Mouse (Mus musculus) cerebellum, postnatal 36 days (tissue): ENCODE results near the gene Ascl1.

ENCODE experiments used
- DNase-seq, 2 experiments: peaks; one replicate each; pipeline ENCODE4 v3.0.0; 2021 to 2022; ENCODE audit warnings: mixed read lengths in 2 of 2

Gene Ascl1

DNA sequence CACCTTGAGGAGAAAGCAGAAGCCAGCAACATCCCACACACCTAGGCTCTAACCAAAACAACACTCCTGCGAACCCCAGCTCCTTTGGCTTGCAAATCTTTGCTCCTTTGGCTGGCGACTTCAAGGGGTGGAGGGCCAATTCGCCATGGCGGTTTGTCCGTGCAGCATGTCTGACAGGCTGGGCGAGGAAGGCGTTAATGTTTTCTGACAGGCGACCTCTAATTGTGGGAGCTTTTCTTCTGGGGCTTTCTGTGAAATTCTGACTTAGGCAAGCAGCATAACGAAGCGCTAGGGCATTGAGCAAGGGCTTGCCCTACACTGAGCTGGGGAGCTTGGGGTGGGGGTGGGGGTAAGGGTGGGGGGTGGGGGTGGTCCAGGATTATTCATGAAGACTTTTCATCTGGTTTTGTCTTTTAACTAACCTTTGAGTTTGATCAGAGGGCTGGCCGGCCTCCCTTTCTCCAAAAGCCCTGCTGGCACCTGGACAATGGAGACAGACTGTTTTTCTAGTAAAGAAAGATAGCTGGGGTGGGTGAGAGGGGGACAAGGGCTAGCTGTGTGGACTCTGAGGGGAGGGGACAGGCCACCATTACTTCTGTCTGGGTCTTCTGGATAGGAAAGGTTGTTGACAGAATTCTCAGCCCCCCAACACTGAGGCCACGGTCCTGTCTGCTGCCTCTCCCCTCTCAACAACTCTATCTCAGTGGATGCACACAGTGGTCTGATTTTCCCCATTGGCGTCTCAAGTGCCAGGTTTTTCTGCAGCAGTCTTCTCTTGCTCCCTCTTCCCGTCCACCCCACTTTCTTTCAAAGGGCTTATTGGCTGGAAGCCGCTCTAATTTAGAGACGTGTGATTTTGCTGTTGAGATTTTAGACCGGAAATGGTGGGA, 8.4 kb downstream of the Ascl1 start:
- no peak for DNase-seq

DNA sequence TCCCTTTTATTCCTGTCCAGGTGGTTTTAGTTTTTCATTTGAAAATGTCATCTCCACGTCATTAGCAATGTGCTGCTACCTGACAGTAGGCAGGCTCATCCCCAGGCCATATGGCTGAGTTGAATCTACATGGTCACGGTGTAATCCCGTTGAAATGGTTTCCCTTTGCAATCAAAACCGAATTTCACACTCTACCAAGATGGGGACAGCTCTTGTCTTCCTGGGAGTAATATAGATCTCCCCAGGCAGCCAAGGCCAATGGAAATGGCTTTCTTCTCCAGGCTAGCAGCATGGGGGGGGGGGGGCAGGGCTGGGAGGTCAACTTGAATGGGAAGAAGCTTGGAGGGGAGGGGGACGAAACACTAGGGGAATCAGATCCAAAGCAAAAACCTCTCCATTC, 15.6 kb downstream of the Ascl1 start:
- no peak for DNase-seq

DNA sequence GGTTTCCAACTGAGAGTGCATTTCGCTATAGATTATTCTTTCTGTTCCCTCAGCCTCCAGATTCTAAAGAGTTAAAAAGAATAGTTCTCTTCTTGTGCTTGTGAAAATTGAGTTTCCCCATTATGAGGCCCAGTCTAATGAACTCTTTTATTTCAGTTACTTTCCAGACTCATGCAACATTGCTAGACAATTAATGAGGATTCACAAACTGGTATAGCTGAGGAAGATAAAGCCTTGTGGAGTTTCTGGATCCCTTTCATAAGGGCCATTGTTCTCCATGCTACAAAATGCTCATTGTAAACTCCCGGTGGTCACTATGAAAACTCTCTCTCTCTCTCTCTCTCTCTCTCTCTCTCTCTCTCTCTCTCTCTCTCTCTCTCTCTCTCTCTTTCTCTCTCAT, 18.5 kb downstream of the Ascl1 start:
- DNase-seq, result no peak

DNA sequence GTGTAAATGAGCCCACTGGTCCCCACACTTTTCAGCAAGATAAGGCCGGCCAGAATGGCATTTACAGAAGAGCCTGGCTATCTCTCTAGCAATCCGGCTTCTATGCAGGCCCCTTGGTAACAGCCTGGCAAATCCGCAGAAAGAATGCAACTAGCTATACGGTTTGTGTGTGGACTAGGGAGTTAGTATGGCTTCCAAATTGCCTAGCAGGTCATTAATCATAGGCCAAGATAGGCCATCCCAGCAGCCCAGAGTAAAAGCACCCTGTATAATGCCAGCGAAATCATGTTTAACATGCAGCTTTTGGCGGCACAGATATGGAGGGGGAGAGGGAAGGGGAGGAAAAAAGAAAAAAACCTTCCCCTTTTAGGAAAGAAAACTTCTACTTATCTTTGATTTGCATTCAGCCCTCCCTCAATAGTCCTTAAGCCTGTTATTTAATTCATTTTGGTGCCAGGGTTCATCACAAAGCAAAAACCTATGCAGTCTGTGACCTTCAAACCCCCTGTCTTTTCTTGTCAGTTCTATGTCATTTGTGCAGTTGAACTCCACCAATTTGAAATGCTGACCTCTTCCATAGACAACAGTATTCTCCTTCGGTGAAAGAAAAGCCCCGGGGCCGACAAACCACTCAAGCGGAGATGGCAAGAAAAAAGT, 19.9 kb downstream of the Ascl1 start:
- no peak for DNase-seq

DNA sequence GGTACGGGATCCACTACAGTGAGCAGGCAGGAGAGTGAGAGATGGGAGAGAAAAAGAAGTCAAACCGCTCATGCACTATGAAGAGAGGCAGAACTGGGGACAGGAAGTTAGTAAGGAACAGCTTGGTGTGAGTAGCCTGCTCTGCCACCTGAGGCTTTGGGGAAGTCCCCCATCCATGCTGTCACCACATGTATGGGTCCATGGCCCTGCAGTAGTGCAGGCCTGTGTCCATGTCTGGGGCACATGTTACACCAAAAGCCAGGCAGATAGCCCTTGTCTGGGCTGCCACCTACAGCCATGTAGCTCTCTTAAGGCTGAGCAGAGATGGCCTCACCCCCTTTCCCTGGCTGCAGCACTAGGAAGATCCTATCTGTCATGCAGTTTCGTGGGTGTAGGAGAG, 42.7 kb downstream of the Ascl1 start:
- DNase-seq, result no peak

DNA sequence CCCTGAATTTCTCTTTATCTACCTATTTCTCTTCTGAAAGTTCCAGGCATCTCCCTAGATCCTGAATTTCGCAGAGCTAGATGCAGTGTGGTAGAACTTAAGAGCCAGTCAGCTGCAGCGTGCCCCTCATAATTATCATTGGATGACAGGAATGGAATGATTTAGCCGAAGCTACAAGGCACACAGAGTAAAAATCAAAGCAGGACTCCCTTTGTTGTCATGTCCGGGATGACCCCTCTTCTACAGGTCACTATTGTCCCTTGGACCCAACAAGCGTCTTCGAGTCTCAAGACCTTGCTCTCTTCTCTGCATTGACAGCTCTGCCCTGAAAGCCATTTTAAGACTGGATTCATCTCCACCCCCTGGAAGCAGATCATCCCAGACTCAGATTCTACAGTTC, 44.1 kb downstream of the Ascl1 start:
- no peak for DNase-seq

DNA sequence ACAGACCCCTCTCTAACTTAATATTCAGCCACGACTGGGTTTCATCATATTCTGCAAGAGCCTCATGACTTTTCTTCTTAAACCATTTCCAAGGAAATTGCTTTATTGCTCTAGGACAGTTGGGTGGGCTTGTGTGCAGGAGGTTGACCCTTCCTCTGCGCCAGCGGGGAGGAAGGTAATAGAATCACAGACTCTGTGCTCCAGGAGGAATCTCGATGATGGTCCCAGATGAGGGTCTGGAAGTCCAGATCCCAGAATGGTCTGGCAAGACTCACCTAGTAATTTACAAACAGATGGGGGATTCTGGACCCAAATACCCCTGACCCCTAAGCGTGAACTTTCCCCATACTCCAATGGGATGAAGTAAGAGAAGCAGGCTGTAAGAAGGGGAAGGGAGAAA, 45.2 kb downstream of the Ascl1 start:
- DNase-seq, result no peak

DNA sequence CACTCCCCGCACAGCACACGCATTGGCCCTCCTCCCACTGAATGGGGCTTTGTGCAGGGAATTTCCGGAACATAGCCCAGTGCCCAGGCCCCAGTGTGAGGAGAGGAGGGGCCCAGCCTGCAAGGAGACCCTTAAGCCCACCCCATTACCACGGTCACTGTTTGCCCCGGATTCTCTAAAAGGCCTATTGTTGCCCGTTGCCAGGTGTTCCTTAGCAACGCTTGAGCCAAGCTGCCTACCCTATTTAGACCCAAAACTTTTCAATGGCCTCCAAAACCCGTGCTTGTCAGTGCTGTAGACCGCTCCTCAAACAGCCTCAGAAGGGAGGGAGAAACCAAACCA, 45.7 kb downstream of the Ascl1 start:
- DNase-seq, result peak in 1 of 2 experiments; percentile 15

DNA sequence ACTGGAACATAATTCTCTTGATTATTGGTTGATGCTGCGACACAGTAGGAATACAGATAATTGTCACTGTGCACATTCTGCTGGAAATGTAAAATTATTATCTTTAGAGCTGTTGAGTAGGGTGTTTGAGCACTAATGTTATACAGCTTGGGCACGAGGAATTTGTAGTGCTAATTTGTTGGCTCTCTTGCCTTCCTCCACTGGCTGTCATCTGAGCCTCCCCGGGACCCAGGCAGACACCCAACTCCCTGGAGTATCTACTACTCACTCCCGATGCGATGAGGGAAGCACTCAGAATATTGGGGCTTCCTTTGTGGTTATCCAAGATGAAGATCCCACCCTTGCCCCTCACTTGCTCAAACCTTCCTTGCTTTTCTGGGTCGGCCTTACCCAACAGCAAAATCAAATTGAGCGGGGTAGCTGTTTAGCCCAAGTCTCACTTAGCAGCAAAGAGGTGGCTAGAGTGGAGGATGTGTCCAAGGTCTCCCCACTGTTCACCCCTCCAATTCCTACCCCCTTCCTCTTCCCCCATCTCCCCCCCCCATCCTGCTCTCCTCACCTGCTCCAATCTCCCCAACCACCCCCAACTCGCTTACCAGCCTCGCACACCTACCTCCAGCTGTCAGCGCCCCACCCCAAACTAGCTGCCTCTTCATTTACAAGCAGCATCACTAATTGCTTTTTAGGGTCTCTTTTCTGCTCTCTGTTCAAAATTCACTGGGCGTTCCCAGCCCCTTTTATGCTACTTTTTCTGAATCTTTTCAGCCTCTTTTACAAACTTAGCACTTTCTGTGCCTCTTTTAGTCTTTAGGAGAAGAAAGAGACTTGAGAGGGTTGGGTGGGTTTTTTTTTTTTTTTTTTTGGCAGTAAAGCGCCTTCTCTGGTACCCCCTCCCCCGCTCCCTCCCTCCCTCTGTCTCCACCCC, 46.4 kb downstream of the Ascl1 start:
- no peak for DNase-seq

DNA sequence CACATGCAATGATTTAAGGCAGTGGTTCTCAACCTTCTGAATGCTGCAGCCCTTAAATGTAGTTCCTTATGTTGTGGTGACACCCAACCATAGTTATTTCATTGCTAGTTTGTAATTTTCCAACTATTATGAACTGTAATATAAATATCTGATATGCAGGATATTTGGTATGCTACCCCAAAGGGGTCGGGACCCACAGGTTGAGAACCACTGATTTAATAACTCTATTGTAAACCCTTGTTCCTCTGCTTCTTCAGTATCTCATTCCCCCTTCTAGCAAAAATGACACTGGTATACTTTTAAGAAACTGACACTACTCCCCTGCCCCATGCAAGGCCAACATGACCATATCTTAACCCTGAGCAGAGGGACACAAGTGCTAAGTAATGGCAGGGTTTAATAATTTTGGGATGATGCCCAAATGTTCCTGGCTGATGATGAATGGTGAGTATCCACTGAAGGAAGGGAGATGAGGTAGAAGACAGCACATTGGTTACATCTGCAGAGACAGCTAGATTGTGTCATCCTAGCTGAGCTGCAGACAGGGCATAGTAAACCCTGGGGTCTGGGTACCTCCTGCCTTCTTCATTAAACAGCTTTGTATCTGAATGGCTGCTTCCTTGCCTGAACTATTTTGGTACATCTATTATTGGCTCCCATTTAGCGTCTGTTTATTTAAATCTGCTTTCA, 47.2 kb downstream of the Ascl1 start:
- DNase-seq, result no peak
